Mouse (Mus musculus) neural tube, embryonic 12.5 days (tissue): ENCODE data around the gene Olfr149. TPM values are rescaled to one million over a fixed set of nuclear protein-coding genes. Genes with fewer than 3 reads are reported as not detected.

Experiments used
- ATAC-seq: fragments of 200-750 bp; cut with Nextera tagmentation; 2 replicates; pipeline ENCODE4 v1.8.0; 2017; ENCODE audit warnings: low read depth, mild to moderate bottlenecking, moderate TSS enrichment, moderate library complexity; ENCODE audit not compliant: low FRiP score
- H3K27ac ChIP-seq: fragments of 300-500 bp; sonication (generic); 2 replicates; pipeline ENCODE4 v1.5.1; 2016
- H3K27me3 ChIP-seq: fragments of 300-500 bp; sonication (generic); replicated peaks from 2 replicates; pipeline ENCODE4 v1.6.1; 2016; ENCODE audit warnings: mild to moderate bottlenecking
- H3K36me3 ChIP-seq: fragments of 300-500 bp; sonication (generic); 2 replicates; pipeline ENCODE4 v1.6.1; 2016; ENCODE audit warnings: mild to moderate bottlenecking
- H3K4me1 ChIP-seq: fragments of 300-500 bp; sonication (generic); 2 replicates; pipeline ENCODE4 v1.6.1; 2016
- H3K4me2 ChIP-seq: fragments of 300-500 bp; sonication (generic); replicated peaks from 2 replicates; pipeline ENCODE4 v1.6.1; 2016; ENCODE audit warnings: mild to moderate bottlenecking
- H3K4me3 ChIP-seq: fragments of 300-500 bp; sonication (generic); 2 replicates; pipeline ENCODE4 v1.5.1; 2016
- H3K9ac ChIP-seq: fragments of 300-500 bp; sonication (generic); 2 replicates; pipeline ENCODE4 v1.6.1; 2016; ENCODE audit warnings: mild to moderate bottlenecking
- H3K9me3 ChIP-seq: fragments of 300-500 bp; sonication (generic); 2 replicates; pipeline ENCODE4 v1.6.1; 2016; ENCODE audit warnings: mild to moderate bottlenecking
- WGBS: fragments of 180-500 bp; shearing (Covaris S2); methylation state at CpG from one replicate; pipeline ENCODE4 v1.1.7; 2016; 5-methylcytosine and 5-hydroxymethylcytosine counted together
- polyA plus RNA-seq: library from polyadenylated mRNA; unstranded; fragments of >200 nt; fragmentation: Nextera tagmentation; extraction: Ambion mirVana; gene quantifications from 2 replicates; pipeline ENCODE4 v1.2.1, GENCODE M21; 2016

Gene Olfr149
- polyA plus RNA-seq, 1 experiment from 2014 or later, result not detected

GRCm38 (mm10) chr9:39654756-39655396, 52.0 kb downstream of the Olfr149 start:
- ATAC-seq, result no peak
- Histone ChIP-seq H3K4me1 (no peaks in the 10 kb centered on the region), H3K4me2 (no peak overlapping the region), H3K27me3 (no peaks in the 10 kb centered on the region), H3K9ac (no peak overlapping the region), H3K27ac (no peak overlapping the region), H3K9me3 (no peaks in the 10 kb centered on the region), H3K4me3 (no peak overlapping the region), H3K36me3 (no peaks in the 10 kb centered on the region)
- 82% methylated on average over 6 of the region's 6 CpGs for WGBS

Other genes with a start within 250 kb of the Olfr149 start
- not detected in 2 replicates for gene Olfr955, start 235.2 kb downstream of the Olfr149 start, polyA plus RNA-seq
- not detected in 2 replicates for gene Olfr44, start 213.1 kb downstream of the Olfr149 start, polyA plus RNA-seq
- not detected in 2 replicates for gene Olfr957, start 191.3 kb downstream of the Olfr149 start, polyA plus RNA-seq
- gene Olfr958, start 153.1 kb downstream of the Olfr149 start, polyA plus RNA-seq, result not detected in 2 replicates
- gene Olfr959, start 131.5 kb downstream of the Olfr149 start, polyA plus RNA-seq, result not detected in 2 replicates
- 26.1 and 26.5 TPM in 2 replicates for gene AW551984, start 102.7 kb downstream of the Olfr149 start, polyA plus RNA-seq
- not detected in 2 replicates for gene Olfr148, start 96.5 kb downstream of the Olfr149 start, polyA plus RNA-seq
- gene Olfr960, start 85.7 kb downstream of the Olfr149 start, polyA plus RNA-seq, result not detected in 2 replicates
- not detected in 2 replicates for gene Olfr961, start 62.0 kb downstream of the Olfr149 start, polyA plus RNA-seq
- not detected in 2 replicates for gene Olfr963, start 39.9 kb downstream of the Olfr149 start, polyA plus RNA-seq
- not detected in 2 replicates for gene Olfr965, start 4.2 kb upstream of the Olfr149 start, polyA plus RNA-seq
- gene Olfr150, start 23.9 kb upstream of the Olfr149 start, polyA plus RNA-seq, result not detected in 2 replicates
- gene Olfr967, start 39.1 kb upstream of the Olfr149 start, polyA plus RNA-seq, result not detected in 2 replicates
- not detected in 2 replicates for gene Olfr968, start 76.1 kb upstream of the Olfr149 start, polyA plus RNA-seq
- not detected in 2 replicates for gene Olfr969, start 83.8 kb upstream of the Olfr149 start, polyA plus RNA-seq
- gene Olfr970, start 101.7 kb upstream of the Olfr149 start, polyA plus RNA-seq, result not detected in 2 replicates
- not detected in 2 replicates for gene Olfr971, start 129.8 kb upstream of the Olfr149 start, polyA plus RNA-seq
- gene Olfr972, start 159.3 kb upstream of the Olfr149 start, polyA plus RNA-seq, result not detected in 2 replicates
- gene Olfr229, start 200.2 kb upstream of the Olfr149 start, polyA plus RNA-seq, result not detected in 2 replicates
- gene Olfr974, start 230.4 kb upstream of the Olfr149 start, polyA plus RNA-seq, result not detected in 2 replicates
- 0.11 TPM in 1 of 2 replicates, not detected in the other for gene Olfr975, start 244.9 kb upstream of the Olfr149 start, polyA plus RNA-seq